Mouse (Mus musculus): ENCODE measurements around the gene Eif2b2. TPM values are rescaled to one million over a fixed set of nuclear protein-coding genes. Genes with fewer than 3 reads are reported as not detected.
A peak's percentile ranks its signal among the peaks of the same experiment; 100 is the strongest.

Eif2b2 gene
- polyA plus RNA-seq, 1 experiment: 58.0 TPM

GRCm38 (mm10) chr12:85192461-85193108 is 26.7 kb upstream of the Eif2b2 start:
- H3K27ac ChIP-seq (ENCODE audit: insufficient read depth, low read length): no peak overlapping the region
- H3K4me3 ChIP-seq (ENCODE audit: low read depth, low read length): peak overlapping the region; percentile 19
- H3K36me3 ChIP-seq (ENCODE audit: control insufficient read depth, insufficient read depth, low read length, poor library complexity, severe bottlenecking): no peaks in the 10 kb centered on the region
- peaks cover 2% of the 10 kb centered on the region for H3K4me1 ChIP-seq (ENCODE audit: control insufficient read depth, insufficient read depth, low read length)
- no peaks in the 10 kb centered on the region for H3K27me3 ChIP-seq (ENCODE audit: control insufficient read depth, insufficient read depth, low read length, poor library complexity, severe bottlenecking)
- no peaks in the 10 kb centered on the region for H3K9me3 ChIP-seq (replicated peaks; ENCODE audit: control insufficient read depth, insufficient read depth, low read length, poor library complexity, severe bottlenecking)
- no peak overlapping the region for H3K9ac ChIP-seq (ENCODE audit: low read depth, poor library complexity, severe bottlenecking)
- TF ChIP-seq CTCF (IDR thresholded peaks at IDR 0.05; ENCODE audit: low read depth, low read length) (no peak), POLR2A (IDR thresholded peaks at IDR 0.05; ENCODE audit: insufficient read depth, low read length) (no peak), EP300 (IDR thresholded peaks at IDR 0.05; ENCODE audit: insufficient read depth, low read depth, low read length) (no peak)

GRCm38 (mm10) chr12:85193146-85193545 is 26.1 kb upstream of the Eif2b2 start:
- Histone ChIP-seq H3K9ac (ENCODE audit: low read depth, poor library complexity, severe bottlenecking) (no peak overlapping the region), H3K4me1 (ENCODE audit: control insufficient read depth, insufficient read depth, low read length) (peaks cover 2% of the 10 kb centered on the region), H3K9me3 (replicated peaks; ENCODE audit: control insufficient read depth, insufficient read depth, low read length, poor library complexity, severe bottlenecking) (no peaks in the 10 kb centered on the region), H3K4me3 (ENCODE audit: low read depth, low read length) (no peak overlapping the region), H3K27me3 (ENCODE audit: control insufficient read depth, insufficient read depth, low read length, poor library complexity, severe bottlenecking) (no peaks in the 10 kb centered on the region), H3K36me3 (ENCODE audit: control insufficient read depth, insufficient read depth, low read length, poor library complexity, severe bottlenecking) (no peaks in the 10 kb centered on the region), H3K27ac (ENCODE audit: insufficient read depth, low read length) (no peak overlapping the region)
- TF ChIP-seq EP300 (IDR thresholded peaks at IDR 0.05; ENCODE audit: insufficient read depth, low read depth, low read length): no peak
- TF ChIP-seq CTCF (IDR thresholded peaks at IDR 0.05; ENCODE audit: low read depth, low read length): no peak
- no peak for TF ChIP-seq POLR2A (IDR thresholded peaks at IDR 0.05; ENCODE audit: insufficient read depth, low read length)

- no peaks in the 10 kb centered on the region for H3K9me3 ChIP-seq (replicated peaks; ENCODE audit: control insufficient read depth, insufficient read depth, low read length, poor library complexity, severe bottlenecking)
- no peak overlapping the region for H3K4me3 ChIP-seq (ENCODE audit: low read depth, low read length)
- H3K4me1 ChIP-seq (ENCODE audit: control insufficient read depth, insufficient read depth, low read length): peaks cover 2% of the 10 kb centered on the region
- H3K27ac ChIP-seq (ENCODE audit: insufficient read depth, low read length): no peak overlapping the region
- TF ChIP-seq CTCF (IDR thresholded peaks at IDR 0.05; ENCODE audit: low read depth, low read length): no peak
- TF ChIP-seq EP300 (IDR thresholded peaks at IDR 0.05; ENCODE audit: insufficient read depth, low read depth, low read length): no peak
- TF ChIP-seq POLR2A (IDR thresholded peaks at IDR 0.05; ENCODE audit: insufficient read depth, low read length): no peak
- no peaks in the 10 kb centered on the region for H3K27me3 ChIP-seq (ENCODE audit: control insufficient read depth, insufficient read depth, low read length, poor library complexity, severe bottlenecking)
- no peaks in the 10 kb centered on the region for H3K36me3 ChIP-seq (ENCODE audit: control insufficient read depth, insufficient read depth, low read length, poor library complexity, severe bottlenecking)
- H3K9ac ChIP-seq (ENCODE audit: low read depth, poor library complexity, severe bottlenecking): no peak overlapping the region
Observed at GRCm38 (mm10) chr12:85193923-85194622, 25.2 kb upstream of the Eif2b2 start.

GRCm38 (mm10) chr12:85194623-85195018 is 24.7 kb upstream of the Eif2b2 start:
- H3K9me3 ChIP-seq (replicated peaks; ENCODE audit: control insufficient read depth, insufficient read depth, low read length, poor library complexity, severe bottlenecking): no peaks in the 10 kb centered on the region
- H3K27me3 ChIP-seq (ENCODE audit: control insufficient read depth, insufficient read depth, low read length, poor library complexity, severe bottlenecking): no peaks in the 10 kb centered on the region
- H3K27ac ChIP-seq (ENCODE audit: insufficient read depth, low read length): no peak overlapping the region
- H3K4me3 ChIP-seq (ENCODE audit: low read depth, low read length): no peak overlapping the region
- peaks cover 2% of the 10 kb centered on the region for H3K4me1 ChIP-seq (ENCODE audit: control insufficient read depth, insufficient read depth, low read length)
- H3K9ac ChIP-seq (ENCODE audit: low read depth, poor library complexity, severe bottlenecking): no peak overlapping the region
- TF ChIP-seq EP300 (IDR thresholded peaks at IDR 0.05; ENCODE audit: insufficient read depth, low read depth, low read length): no peak
- H3K36me3 ChIP-seq (ENCODE audit: control insufficient read depth, insufficient read depth, low read length, poor library complexity, severe bottlenecking): no peaks in the 10 kb centered on the region

DNA sequence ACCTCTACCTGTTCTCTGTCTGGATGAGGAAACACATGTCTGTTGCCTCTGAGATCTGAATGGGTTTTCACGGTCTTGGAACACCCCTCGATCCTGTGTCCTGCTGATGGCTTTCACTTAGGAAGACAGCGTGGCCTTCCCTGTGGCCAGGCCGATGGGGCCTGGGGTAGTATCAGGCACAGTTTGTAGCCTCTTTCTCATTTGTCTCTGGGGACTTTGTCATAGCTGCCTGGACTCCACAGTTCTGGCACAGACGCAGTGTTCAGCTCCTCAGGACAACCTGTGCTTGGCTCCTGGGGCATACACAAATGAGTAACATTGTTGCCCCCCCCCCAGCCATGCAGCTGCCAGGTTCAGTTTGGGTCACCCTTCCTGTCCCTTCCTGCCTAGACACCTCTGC is 24.2 kb upstream of the Eif2b2 start:
- Histone ChIP-seq H3K27me3 (ENCODE audit: control insufficient read depth, insufficient read depth, low read length, poor library complexity, severe bottlenecking) (no peaks in the 10 kb centered on the region), H3K27ac (ENCODE audit: insufficient read depth, low read length) (no peak overlapping the region), H3K4me1 (ENCODE audit: control insufficient read depth, insufficient read depth, low read length) (peaks cover 2% of the 10 kb centered on the region), H3K9me3 (replicated peaks; ENCODE audit: control insufficient read depth, insufficient read depth, low read length, poor library complexity, severe bottlenecking) (no peaks in the 10 kb centered on the region), H3K4me3 (ENCODE audit: low read depth, low read length) (no peak overlapping the region), H3K9ac (ENCODE audit: low read depth, poor library complexity, severe bottlenecking) (no peak overlapping the region), H3K36me3 (ENCODE audit: control insufficient read depth, insufficient read depth, low read length, poor library complexity, severe bottlenecking) (no peaks in the 10 kb centered on the region)
- no peak for TF ChIP-seq POLR2A (IDR thresholded peaks at IDR 0.05; ENCODE audit: insufficient read depth, low read length)
- TF ChIP-seq EP300 (IDR thresholded peaks at IDR 0.05; ENCODE audit: insufficient read depth, low read depth, low read length): no peak
- TF ChIP-seq CTCF (IDR thresholded peaks at IDR 0.05; ENCODE audit: low read depth, low read length): no peak

DNA sequence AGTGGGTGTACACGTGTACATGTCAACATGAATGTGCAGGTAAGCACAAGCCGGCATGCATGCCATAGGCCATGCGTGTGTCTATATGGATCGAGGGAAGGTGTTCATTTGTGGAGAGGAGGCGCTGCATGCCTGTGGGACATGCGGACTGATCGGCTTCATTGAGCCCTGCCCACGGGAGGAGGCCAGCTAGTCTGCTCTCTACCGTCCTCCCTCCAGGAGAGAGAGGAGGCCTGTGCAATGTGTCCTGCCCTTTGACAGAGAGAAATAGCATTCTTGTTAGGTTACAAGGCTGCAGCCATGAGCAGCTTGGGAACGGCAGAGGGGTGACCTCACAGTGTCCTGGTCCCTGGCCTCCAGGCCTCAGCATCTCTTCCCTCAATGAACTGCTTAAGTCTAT is 23.1 kb upstream of the Eif2b2 start:
- Histone ChIP-seq H3K9ac (ENCODE audit: low read depth, poor library complexity, severe bottlenecking) (no peak overlapping the region), H3K27me3 (ENCODE audit: control insufficient read depth, insufficient read depth, low read length, poor library complexity, severe bottlenecking) (no peaks in the 10 kb centered on the region), H3K4me1 (ENCODE audit: control insufficient read depth, insufficient read depth, low read length) (peaks cover 4% of the 10 kb centered on the region), H3K9me3 (replicated peaks; ENCODE audit: control insufficient read depth, insufficient read depth, low read length, poor library complexity, severe bottlenecking) (no peaks in the 10 kb centered on the region), H3K4me3 (ENCODE audit: low read depth, low read length) (no peak overlapping the region), H3K36me3 (ENCODE audit: control insufficient read depth, insufficient read depth, low read length, poor library complexity, severe bottlenecking) (no peaks in the 10 kb centered on the region), H3K27ac (ENCODE audit: insufficient read depth, low read length) (no peak overlapping the region)
- TF ChIP-seq EP300 (IDR thresholded peaks at IDR 0.05; ENCODE audit: insufficient read depth, low read depth, low read length): no peak
- no peak for TF ChIP-seq CTCF (IDR thresholded peaks at IDR 0.05; ENCODE audit: low read depth, low read length)
- TF ChIP-seq POLR2A (IDR thresholded peaks at IDR 0.05; ENCODE audit: insufficient read depth, low read length): no peak

Measured in ES-Bruce4 (cell line).